Mouse (Mus musculus) right cerebral cortex, postnatal 4 days (tissue): ENCODE measurements around the gene Rab4a.

ENCODE experiments used
- DNase-seq: peaks from one replicate; pipeline ENCODE4 v3.0.0-alpha.2; 2022

The Rab4a gene

DNA sequence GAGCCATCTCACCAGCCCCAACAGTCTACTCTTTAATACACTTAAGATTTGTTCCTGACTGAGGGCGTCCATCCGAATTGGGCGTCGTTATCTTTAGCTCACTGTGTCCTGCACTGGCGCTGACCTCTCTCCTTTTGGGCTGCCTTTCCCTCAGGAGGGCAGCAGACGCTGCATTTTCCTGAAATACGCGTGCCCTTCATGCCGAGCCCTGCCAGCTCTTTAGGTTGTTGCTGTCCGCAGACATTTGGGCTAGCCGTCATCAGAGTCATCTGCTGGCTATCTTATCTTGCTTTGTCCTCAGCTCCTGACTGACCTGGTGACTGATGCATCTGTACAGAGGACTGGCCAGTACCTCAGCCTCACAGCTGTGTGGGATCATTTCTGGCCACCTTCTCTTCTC is 9.5 kb downstream of the Rab4a start:
- no peak for DNase-seq

DNA sequence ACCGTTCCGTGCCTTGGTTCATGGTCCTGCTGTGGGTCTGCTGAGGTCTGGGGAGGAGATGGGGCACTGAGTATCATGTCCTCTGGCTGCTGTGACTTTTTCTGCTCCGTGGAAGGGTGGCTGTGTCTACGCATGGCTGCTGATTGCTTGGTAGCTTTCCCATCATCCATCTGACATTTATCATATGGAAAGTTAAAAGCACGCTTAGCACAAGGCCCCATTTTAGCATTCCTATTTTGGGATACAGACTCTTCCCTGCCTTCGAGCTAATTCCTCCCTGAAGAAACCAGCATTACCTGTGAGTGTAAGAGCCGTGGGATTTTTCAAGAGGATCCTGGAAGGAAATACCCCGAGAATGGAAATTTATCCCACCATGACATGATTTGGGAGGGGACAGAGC is 11.2 kb downstream of the Rab4a start:
- DNase-seq = no peak

GRCm38 (mm10) chr8:123817747-123818146 is 12.0 kb downstream of the Rab4a start:
- no peak for DNase-seq

DNA sequence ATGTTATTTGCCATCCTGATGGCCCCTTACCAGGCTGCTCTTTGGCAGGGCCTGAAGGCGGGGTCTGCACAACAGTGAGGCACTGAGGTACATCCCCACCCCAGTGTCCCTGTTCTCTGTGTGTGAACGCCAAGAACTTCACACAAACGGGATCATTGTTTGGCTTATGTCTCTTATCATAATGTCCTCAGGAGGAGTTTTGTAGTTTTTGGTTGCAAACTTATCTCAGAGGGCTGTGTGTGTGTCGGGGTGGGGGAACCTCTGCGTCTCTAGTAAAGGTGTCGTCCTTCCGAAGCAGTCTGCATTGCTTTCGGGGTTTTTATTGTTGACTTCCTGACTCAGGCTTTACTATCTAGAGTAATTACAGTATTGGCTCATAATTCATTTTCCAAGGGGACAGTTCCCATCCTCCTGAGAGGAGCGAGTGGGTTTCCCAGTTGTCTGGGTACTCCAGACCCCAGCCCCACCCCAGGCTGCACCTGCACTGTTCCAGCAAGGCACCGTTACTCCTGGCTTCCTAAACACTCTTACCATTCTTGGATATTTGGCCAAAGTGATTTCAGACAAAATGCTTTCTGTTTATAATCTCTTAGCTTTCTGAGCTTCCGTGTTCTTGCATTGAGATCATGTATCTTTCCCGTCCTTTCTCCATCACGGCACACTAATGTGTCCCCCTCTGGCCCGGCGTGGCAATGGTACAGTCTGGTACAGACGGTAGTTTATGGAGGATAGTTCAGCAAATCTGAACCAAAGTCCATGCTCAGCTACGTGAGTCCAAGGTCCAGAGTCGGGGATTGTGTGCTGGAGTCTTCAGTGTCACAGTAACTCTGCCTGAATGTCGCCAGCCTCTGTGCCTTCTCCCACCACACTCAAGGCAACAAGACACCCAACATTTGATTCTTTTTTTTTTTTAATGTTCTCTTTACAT is 14.2 kb downstream of the Rab4a start:
- no peak for DNase-seq

- no peak for DNase-seq
Observed at GRCm38 (mm10) chr8:123820780-123821179, 15.0 kb downstream of the Rab4a start.

GRCm38 (mm10) chr8:123823111-123823510 is 17.3 kb downstream of the Rab4a start:
- DNase-seq = no peak

GRCm38 (mm10) chr8:123823532-123824123 is 17.8 kb downstream of the Rab4a start:
- DNase-seq = no peak

DNA sequence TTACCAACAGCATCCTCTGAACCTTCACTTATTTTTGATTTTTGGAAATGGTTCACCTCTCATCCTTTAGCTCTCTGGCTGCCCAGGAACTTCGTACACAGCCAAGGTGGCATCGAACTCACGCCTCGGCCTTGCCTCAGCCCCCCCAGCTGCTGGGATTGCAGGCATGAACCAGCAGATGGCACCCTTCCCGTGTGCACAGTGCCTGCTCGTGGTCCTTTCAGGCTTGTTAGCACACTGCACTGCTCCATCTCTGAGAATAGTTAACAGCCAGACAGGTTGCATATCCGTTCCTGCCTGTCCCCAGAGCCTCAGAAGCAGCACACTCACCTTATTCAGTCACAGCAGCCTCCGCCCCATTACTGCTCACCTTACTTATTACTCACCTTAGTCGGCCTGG is 20.2 kb downstream of the Rab4a start:
- no peak for DNase-seq

DNA sequence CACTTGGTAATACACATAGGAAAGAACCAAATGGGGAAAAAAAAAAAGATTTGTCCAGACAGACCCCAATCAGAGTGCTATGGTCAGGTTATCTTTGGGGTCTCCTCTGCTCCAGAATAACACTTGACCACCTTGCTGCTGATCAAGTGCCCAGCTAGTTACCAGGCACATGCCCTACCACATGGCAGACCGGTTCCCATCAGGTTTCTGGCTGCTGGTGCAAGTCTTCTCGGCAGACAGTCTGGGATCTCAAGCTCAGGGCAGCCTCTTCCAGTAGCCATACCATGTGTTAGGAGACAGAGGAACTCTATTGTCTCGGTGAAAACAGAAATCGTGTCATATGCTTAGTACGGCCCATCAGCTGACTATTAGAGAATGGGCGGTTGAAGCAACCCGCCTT is 21.0 kb downstream of the Rab4a start:
- DNase-seq = no peak

DNA sequence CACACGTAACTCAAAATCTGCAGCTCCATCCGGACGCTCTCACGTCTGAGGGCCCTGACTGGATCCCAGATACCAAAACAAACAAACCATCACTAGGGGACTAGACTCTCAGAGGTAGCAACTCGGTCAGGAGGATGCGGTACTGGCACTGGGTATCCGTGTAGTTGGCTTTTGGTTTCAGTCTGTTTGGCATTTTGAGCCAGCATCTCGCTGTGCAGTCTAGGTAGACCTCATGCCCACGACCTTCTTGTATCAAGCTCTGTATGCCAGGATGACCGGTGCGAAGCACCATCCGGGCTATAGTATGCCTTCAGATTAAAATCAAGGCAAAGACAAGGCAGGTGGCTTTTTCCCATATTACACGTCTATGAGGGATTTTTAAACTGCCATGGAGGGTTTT is 21.7 kb downstream of the Rab4a start:
- no peak for DNase-seq

- DNase-seq = peak; percentile 43
Observed at GRCm38 (mm10) chr8:123832757-123833156, 27.0 kb downstream of the Rab4a start.

DNA sequence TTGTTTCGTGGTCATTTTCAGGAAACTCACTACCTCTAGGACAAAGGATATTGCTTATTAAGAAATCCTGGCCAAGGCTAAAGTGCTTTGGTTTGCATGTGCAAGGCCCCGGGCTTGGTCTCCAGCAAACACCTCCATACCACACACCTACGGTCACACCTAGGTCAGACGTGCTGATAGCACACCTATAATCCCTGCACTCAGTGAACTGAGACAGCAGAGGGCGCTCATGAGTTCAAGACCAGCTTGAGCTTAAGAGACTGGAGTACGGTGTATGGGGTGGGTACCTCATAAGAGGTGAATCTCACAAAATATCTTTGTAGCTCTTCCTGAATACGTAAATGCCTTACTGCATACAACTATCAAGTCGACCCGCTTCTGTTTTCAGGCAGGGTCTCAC is 29.7 kb downstream of the Rab4a start:
- DNase-seq = peak; percentile 78

GRCm38 (mm10) chr8:123836354-123836753 is 30.6 kb downstream of the Rab4a start:
- no peak for DNase-seq

DNA sequence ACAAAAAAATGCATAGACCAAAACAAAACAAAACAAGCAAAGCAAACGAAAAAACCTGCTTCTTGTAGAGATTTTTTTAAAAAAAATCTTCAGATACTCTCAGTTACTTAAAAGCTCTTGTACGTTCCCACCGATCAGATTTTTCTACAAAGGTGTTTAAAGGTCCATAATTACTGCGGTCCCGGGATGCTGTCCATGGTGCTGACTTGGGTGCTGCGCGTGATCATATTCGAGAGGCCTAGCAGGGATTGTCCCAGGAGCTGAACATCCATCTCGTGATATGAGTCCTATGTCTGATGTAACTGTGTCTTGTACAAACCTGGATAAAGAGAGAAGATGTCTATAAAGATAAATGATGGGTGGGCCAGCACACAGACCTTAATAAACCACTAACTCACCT is 32.7 kb downstream of the Rab4a start:
- no peak for DNase-seq

- no peak for DNase-seq
Observed at GRCm38 (mm10) chr8:123840578-123841345, 35.0 kb downstream of the Rab4a start.

DNA sequence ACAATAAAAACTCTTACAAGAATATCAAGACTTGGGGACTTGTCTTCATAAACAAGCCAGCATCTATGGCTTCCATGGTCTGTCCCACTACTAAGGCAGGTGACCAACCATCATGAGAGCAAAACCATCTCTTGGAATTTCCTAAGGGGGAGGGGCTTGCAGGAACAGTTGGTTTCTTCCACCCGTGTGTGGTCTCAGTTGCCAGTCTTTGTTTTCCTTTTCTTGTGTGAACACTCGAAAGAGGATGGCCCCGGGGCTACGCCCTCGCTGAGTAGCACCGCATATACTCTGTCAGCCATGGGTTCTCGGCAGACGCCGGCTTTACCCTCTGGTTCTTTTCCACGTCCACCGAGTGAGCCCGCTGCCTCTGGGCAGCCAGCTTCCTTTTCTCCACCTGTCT is 36.3 kb downstream of the Rab4a start:
- no peak for DNase-seq

GRCm38 (mm10) chr8:123844341-123844740 is 38.6 kb downstream of the Rab4a start:
- DNase-seq = no peak

- no peak for DNase-seq
Observed at GRCm38 (mm10) chr8:123845114-123845513, 39.3 kb downstream of the Rab4a start.

- DNase-seq = no peak
Observed at GRCm38 (mm10) chr8:123845991-123846390, 40.2 kb downstream of the Rab4a start.

DNA sequence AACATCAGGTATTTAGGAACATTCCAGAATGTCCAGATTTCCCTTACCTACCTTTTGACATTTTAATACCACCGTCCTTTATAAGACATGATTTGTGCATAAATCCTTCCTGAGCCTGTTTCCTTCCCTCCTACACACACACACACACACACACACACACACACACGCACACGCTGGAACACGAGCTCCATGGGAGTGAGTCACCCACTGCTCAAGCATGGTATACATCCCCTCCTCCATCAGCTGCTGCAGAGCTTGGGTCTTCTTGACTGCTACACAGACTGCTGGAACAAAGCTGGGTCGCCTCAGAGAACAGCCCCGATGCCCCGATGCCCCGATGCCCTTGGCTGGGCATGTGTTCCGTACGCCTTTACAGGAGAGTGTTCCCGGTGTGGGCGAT is 40.7 kb downstream of the Rab4a start:
- DNase-seq = no peak

DNA sequence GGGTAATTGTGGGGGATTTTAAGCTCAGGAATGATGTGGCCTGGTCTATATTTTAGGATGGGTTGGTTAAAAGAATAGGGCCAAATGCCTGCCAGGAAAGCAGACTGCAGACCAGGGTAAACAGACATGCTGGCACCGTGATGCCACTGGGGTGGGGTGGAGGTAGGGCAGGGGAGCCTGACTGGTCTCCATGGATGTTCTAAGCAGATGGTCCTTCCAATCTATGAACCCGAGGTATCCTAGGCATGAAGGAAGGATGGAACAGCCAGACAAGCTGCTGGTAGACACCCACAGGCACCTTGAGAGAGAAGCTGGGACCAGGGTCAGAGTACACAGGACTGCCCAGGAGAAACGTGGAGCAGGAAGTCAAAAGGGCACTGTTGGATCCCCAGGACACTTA is 41.8 kb downstream of the Rab4a start:
- no peak for DNase-seq

DNA sequence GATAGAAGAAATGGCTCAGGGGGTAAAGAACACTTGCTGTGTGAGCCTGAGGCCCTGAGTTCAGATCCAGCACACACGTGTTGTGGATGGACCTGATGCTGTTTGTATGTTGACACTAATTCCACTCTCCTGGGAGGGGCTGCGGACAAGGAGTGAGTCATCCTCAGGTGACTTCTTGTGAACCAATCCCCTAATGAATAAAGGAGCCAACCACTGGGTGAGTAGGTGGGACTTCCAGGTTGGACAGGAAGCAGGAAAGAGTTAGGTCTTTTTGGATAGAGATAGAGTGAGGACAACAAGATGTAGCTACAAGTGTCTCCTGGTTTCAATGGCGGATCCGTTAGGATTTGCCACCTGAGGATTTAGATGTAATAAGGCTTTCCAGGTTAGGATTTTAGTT is 43.6 kb downstream of the Rab4a start:
- DNase-seq = no peak

GRCm38 (mm10) chr8:123851590-123851989 is 45.8 kb downstream of the Rab4a start:
- DNase-seq = no peak

- no peak for DNase-seq
Observed at GRCm38 (mm10) chr8:123854252-123854651, 48.5 kb downstream of the Rab4a start.
